Mouse (Mus musculus) retina, postnatal 7 days (tissue): Measurements from ENCODE around the gene Lgals9.

Experiments
- DNase-seq: peaks from one replicate; pipeline ENCODE4 v3.0.0-alpha.2; 2012; ENCODE audit warnings: low read depth, low spot score

The Lgals9 gene

DNA sequence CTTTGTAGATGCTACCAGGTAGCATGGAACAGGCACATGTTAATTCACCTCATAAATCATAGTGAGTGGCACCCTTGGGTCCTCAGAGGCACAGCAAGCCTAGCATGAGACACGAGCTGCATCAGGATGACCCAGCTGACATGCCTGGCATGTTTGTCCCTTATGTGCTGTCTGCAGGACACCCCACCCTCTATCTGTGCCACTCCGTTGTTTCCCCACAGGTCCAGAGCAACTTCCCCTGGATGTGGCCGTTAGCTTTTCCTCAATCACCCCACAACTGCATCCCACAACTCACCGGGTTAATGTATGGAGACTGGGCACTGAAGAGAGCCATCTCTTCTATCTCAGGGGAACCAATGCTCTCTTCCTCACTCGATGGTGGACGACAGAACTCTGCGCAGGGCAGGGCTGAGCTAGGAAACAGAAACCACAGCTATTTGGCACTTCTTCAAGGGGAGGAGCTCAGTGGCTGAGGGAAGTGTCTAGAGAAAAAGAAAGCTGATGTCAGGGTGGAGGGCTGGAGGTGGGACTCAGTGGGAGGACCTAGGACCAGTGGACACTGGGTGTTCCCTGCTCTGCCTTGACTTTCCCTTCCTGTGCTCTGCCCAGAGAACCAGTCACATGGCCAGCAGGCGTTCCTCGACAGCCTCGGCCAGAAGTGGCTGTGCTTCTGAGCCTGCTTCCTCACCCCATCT is at the start of gene Lgals9:
Gene Lgals9 (minus strand): TSS at position 464 of the 695 bp plus-strand sequence.
- DNase-seq: no peak

GRCm38 (mm10) chr11:79033636-79034035 is 48.9 kb upstream of the Lgals9 start:
- no peak for DNase-seq

DNA sequence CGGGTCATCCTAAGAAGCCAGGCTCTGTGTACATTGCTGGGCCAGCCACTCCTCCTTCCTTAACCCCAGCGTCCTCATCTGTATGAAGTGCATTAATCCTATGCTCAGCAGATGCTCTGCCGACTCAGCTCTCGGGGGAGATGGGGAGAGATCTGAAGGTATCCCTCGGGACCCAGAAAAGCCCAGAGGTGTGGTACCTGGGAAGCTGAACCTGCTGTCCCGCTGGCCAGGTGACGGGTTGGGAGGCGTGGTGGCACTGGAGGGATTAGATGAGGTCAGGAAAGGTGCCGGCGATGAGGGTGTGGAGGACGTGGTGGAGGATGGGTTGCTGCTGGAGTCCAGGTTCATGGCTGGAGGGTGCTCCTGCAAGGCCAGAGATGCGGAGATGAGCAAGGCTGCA is 48.3 kb upstream of the Lgals9 start:
- DNase-seq: no peak

- DNase-seq: no peak
Observed at GRCm38 (mm10) chr11:79031452-79031746, 46.7 kb upstream of the Lgals9 start.

DNA sequence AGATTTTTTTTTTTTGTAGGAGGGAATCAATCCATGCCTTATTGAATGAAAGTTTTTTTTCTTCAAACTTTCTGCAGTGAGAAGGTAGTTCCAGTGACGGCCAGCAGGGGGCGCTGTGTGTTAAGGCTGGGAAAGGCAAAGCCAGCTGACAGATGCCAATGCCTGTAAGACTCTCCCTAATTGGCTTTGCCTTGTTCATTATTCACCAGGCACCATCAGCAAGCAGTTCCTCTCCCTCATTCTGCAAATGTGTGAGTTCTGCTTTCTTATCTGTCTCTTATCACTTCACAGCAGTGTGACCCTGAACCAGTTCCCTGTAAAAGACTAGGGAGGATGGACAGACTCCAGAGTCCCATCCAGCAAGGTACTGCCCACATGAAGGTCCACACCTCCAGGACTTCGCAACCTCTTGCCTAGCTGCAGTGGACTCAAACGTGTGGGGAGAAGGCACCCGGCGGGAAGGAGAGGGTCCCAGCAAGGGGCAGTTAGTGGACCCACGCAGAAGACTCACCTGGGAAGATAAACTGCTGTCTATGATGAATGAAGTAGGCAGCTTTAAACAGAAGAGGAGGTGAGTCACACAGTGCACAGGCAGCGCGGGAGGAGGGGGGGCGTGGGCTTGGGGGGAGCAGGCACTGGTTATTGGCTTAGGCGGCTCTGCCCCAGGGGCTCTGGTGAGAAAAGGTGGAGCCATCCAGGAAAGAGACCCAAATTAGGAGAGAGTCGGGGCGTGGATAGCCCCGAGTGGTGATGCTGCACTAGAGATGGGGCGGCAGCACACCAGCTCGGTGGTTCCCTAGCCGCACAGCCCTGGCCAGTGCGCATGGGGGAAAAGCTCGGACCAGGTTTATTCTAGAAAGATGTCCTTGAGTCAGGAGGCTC is 46.1 kb upstream of the Lgals9 start:
- DNase-seq: peak; percentile 67

- no peak for DNase-seq
Observed at GRCm38 (mm10) chr11:79023751-79024150, 39.0 kb upstream of the Lgals9 start.

- no peak for DNase-seq
Observed at GRCm38 (mm10) chr11:79023342-79023741, 38.6 kb upstream of the Lgals9 start.

DNA sequence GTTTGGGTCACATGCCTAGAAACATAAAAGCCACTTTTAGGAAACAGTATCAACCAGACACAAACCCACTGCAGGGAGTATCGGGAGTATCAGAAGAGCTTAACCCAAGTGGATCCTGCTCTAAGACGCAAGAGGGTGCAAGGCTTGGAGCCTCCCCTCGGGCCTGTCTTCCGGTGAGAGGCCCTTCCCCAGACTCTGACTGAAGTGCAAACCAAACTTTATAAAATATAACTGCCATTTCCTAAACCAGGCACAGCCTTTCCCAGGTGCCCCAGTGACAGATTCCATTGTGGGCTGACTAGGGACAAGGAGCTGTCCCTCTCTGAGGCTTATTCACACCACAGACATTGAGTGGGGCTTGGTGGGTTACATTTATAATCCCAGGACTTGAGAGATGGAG is 38.1 kb upstream of the Lgals9 start:
- no peak for DNase-seq

- DNase-seq: no peak
Observed at GRCm38 (mm10) chr11:79020535-79021045, 35.8 kb upstream of the Lgals9 start.

GRCm38 (mm10) chr11:79019839-79020534 is 35.2 kb upstream of the Lgals9 start:
- no peak for DNase-seq

GRCm38 (mm10) chr11:79018954-79019704 is 34.4 kb upstream of the Lgals9 start:
- peak; percentile 56 for DNase-seq

DNA sequence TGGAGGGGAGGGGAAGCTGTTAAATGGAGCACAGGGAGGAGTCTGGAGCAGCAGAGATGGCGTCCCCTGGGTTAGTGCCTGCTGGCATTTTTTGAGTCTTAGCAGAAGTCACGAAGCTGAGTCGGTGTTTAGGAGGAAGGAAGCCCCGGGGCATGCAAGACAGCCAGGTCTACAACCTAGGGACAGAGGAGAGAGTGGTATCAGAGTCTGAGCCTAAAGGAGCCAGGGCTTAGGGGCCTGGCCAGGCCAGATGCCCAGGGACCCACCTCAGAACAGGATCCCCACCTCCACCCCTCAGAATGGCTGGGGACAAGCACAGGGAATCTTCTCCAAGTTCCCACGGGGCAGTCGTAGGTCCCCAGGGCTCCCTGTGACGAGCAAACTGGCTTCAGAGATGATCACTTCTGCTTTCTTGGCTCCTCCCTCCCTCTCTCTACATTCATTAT is 32.4 kb upstream of the Lgals9 start:
- no peak for DNase-seq

GRCm38 (mm10) chr11:79016236-79016635 is 31.5 kb upstream of the Lgals9 start:
- no peak for DNase-seq

GRCm38 (mm10) chr11:79015660-79016215 is 31.0 kb upstream of the Lgals9 start:
- DNase-seq: no peak

DNA sequence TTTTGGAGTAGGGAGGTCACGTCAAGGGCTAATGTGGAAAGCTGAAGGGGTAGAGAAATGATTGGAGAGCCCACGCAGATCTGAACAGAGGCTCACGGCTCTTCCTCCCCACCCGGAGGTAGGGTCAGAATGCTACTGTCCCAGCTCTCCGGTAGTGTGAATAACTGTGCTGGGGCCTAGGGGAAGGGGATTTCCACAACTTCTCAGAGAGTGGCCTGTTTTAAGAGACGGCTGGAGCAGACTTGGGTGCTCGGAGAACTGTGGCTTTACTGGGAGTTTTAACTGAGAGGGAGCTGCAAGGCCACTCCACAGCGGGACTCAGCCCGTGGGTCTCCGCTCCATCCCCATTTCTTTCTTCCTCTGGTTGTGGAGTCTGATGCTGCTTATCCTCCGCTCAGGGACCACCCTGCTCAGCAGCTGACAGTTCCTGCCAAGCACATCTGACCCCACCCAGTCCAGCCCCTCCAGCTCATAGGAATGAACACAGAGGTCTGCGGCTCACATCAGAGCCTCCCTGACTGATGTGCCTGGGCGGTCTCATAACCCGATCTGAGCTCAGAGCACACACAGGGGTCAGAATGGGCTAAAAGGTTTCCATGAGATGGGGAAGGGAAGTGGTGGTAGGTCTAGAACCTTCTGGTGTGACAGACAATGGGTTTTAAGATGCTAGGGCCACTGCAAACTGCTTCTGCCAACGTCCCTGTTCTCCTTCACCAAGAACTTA is 30.0 kb upstream of the Lgals9 start:
- no peak for DNase-seq

GRCm38 (mm10) chr11:79013806-79014205 is 29.1 kb upstream of the Lgals9 start:
- DNase-seq: no peak

DNA sequence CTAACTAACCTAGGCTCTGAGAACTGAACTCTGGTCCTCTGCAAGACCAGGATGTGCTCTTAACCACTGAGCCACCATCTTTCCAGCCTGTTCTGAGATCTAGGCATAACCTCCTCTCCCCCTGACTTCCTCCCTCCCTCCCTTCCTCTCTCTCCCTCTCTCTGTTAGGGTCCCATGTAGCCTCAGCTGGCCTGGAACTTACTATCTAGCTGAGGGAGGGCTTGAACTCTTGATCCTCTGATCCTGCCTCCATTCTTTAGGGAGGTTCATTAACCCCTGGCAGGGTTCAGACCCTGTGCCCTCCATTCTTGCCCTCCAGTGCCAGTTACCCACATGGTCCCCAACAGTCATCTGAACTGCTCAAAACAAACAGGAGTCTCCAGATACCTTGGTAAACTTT is 28.3 kb upstream of the Lgals9 start:
- no peak for DNase-seq

DNA sequence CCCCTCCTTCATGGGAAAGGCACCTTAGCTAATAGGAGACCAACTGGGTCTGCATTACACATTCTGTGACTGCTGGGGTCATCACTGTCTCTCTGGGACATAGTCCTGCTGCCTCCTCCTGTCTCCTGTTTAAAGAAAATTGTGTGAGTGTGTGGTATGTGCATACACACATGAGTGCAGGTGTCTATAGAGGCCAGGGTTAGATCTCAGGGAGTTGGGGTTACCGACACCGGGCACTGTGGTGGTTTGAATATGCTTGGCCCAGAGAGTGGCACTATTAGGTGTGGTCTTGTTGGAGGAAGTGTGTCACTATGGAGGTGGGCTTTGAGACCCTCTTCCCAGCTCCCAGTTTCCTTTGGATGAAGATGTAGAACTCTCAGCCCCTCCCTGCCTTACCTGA is 27.8 kb upstream of the Lgals9 start:
- no peak for DNase-seq

DNA sequence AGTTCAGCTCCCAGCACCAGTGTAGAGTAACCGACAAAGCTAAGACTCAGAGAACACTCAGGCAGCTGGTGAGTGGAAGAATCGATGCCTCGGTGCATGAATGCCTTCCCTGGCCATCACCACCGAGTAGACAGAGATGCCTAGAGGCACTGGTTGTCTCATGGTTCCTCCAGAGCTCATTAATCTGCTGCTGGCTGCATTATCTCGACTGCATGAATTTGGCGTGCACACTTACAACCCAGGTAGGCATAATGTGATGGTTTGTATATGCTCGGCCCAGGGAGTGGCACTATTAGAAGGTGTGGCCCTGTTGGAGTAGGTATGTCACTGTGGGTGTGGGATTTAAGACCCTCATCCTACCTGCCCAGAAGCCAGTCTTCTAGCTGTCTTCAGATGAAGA is 24.1 kb upstream of the Lgals9 start:
- DNase-seq: no peak

- DNase-seq: no peak
Observed at GRCm38 (mm10) chr11:79008007-79008775, 23.4 kb upstream of the Lgals9 start.
